Mouse (Mus musculus): ENCODE results near the gene Zic1.

GRCm38 (mm10) chr9:91357321-91357720 lies 8.3 kb downstream of the Zic1 start:
- TF ChIP-seq CTCF (IDR thresholded peaks at IDR 0.05; ENCODE audit: borderline replicate concordance, insufficient read depth, low read depth, low read length) (no peak), POLR2A (IDR thresholded peaks at IDR 0.05; ENCODE audit: borderline replicate concordance, insufficient read depth, low read length) (no peak)

Data from cerebellum, adult 2 months (tissue).